Mouse (Mus musculus) limb, embryonic 14.5 days (tissue): ENCODE data around the gene Dna2. TPM values are rescaled to one million over a fixed set of nuclear protein-coding genes. Genes with fewer than 3 reads are reported as not detected.

Experiments
- ATAC-seq: fragments of 200-750 bp; cut with Nextera tagmentation; 2 replicates; pipeline ENCODE4 v1.8.0; 2017; ENCODE audit warnings: low read depth, moderate number of reproducible peaks, moderate TSS enrichment; ENCODE audit not compliant: low FRiP score
- DNase-seq: peaks from one replicate; pipeline ENCODE4 v3.0.0-alpha.2; 2015; ENCODE audit warnings: low spot score
- H3K27ac ChIP-seq: fragments of 300-500 bp; sonication (generic); replicated peaks from 2 replicates; pipeline ENCODE4 v1.5.1; 2014; ENCODE audit warnings: low read depth, mild to moderate bottlenecking, low read length, moderate library complexity, mixed read lengths
- H3K27me3 ChIP-seq: fragments of 300-500 bp; sonication (generic); 2 replicates; pipeline ENCODE4 v1.6.1; 2014; ENCODE audit warnings: low read length, mixed read lengths; ENCODE audit not compliant: control insufficient read depth, insufficient read depth
- H3K36me3 ChIP-seq: fragments of 300-500 bp; sonication (generic); 2 replicates; pipeline ENCODE4 v1.6.1; 2014; ENCODE audit warnings: mild to moderate bottlenecking, low read length, moderate library complexity, mixed read lengths; ENCODE audit not compliant: control insufficient read depth, insufficient read depth
- H3K4me1 ChIP-seq: fragments of 300-500 bp; sonication (generic); 2 replicates; pipeline ENCODE4 v1.6.1; 2014; ENCODE audit warnings: antibody characterized with exemption, low read length, mixed read lengths; ENCODE audit not compliant: control insufficient read depth, insufficient read depth
- H3K4me2 ChIP-seq: fragments of 300-500 bp; sonication (generic); replicated peaks from 2 replicates; pipeline ENCODE4 v1.6.1; 2014; ENCODE audit warnings: low read depth, mild to moderate bottlenecking, low read length, moderate library complexity; ENCODE audit not compliant: severe bottlenecking
- H3K4me3 ChIP-seq: fragments of 300-500 bp; sonication (generic); replicated peaks from 2 replicates; pipeline ENCODE4 v1.5.1; 2014; ENCODE audit warnings: low read length
- H3K9ac ChIP-seq: fragments of 300-500 bp; sonication (generic); 2 replicates; pipeline ENCODE4 v1.6.1; 2014; ENCODE audit warnings: mild to moderate bottlenecking, low read depth, low read length, moderate library complexity; ENCODE audit not compliant: severe bottlenecking
- H3K9me3 ChIP-seq: fragments of 300-500 bp; sonication (generic); 2 replicates; pipeline ENCODE4 v1.6.1; 2016; ENCODE audit warnings: low read length; ENCODE audit not compliant: control insufficient read depth
- POLR2A ChIP-seq: fragments of 200-500 bp; IDR thresholded peaks from 2 replicates; pipeline ENCODE4 v1.8.0; 2012; ENCODE audit warnings: inconsistent platforms, mild to moderate bottlenecking, moderate library complexity, borderline replicate concordance; ENCODE audit not compliant: insufficient read depth, insufficient read length; ENCODE audit errors: extremely low read depth
- WGBS: fragments of 180-500 bp; shearing (Covaris S2); extraction: QIAGEN DNeasy Blood & Tissue Kit; methylation state at CpG from one replicate; pipeline ENCODE4 v1.1.7; 2014; 5-methylcytosine and 5-hydroxymethylcytosine counted together
- polyA plus RNA-seq, 2 experiments: library from polyadenylated mRNA; depleted of rRNA in 1 of 2; stranded (reverse) in 1 of 2; unstranded in 1 of 2; fragments of >200 nt; fragmentation: Nextera tagmentation in 1 of 2; extraction: Ambion mirVana in 1 of 2; gene quantifications; 2 replicates each; pipeline versions ENCODE4 v1.2.1 to v1.2.3; 2012 to 2014

Dna2 gene
- polyA plus RNA-seq, 2 experiments: 13.2 to 25.5 TPM

- Histone ChIP-seq H3K4me1 (no peaks in the 10 kb centered on the region), H3K27me3 (no peaks in the 10 kb centered on the region), H3K4me3 (no peak overlapping the region), H3K36me3 (peaks cover 93% of the 10 kb centered on the region), H3K9me3 (no peaks in the 10 kb centered on the region), H3K9ac (no peak overlapping the region), H3K27ac (no peak overlapping the region), H3K4me2 (no peak overlapping the region)
- 90% methylated on average over 6 of the region's 9 CpGs for WGBS
- TF ChIP-seq POLR2A: no peak
- ATAC-seq: no peak
- no peak for DNase-seq
Measured at GRCm38 (mm10) chr10:62993991-62994390, 47.2 kb downstream of the Dna2 start.

- Histone ChIP-seq H3K36me3 (peaks cover 94% of the 10 kb centered on the region), H3K9ac (no peak overlapping the region), H3K9me3 (no peaks in the 10 kb centered on the region), H3K27me3 (no peaks in the 10 kb centered on the region), H3K4me2 (no peak overlapping the region), H3K4me1 (no peaks in the 10 kb centered on the region), H3K27ac (no peak overlapping the region), H3K4me3 (no peak overlapping the region)
- WGBS: 78% methylated on average over 9 of the region's 9 CpGs
- no peak for DNase-seq
- TF ChIP-seq POLR2A: no peak
- ATAC-seq: no peak
Measured at GRCm38 (mm10) chr10:63000584-63000983, 53.8 kb downstream of the Dna2 start.

- no peak overlapping the region for H3K4me3 ChIP-seq
- ATAC-seq: no peak
- no peak overlapping the region for H3K4me2 ChIP-seq
- no peak overlapping the region for H3K27ac ChIP-seq
- H3K36me3 ChIP-seq: peaks cover 96% of the 10 kb centered on the region
- no peaks in the 10 kb centered on the region for H3K9me3 ChIP-seq
- H3K27me3 ChIP-seq: no peaks in the 10 kb centered on the region
- DNase-seq: no peak
- no peak for TF ChIP-seq POLR2A
- no peaks in the 10 kb centered on the region for H3K4me1 ChIP-seq
- WGBS: 68% methylated on average over 9 of the region's 9 CpGs
- H3K9ac ChIP-seq: no peak overlapping the region
Measured at GRCm38 (mm10) chr10:63003252-63003651, 56.4 kb downstream of the Dna2 start.

- no peak for DNase-seq
- H3K36me3 ChIP-seq: peaks cover 94% of the 10 kb centered on the region
- WGBS: 88% methylated on average over 9 of the region's 9 CpGs
- H3K9ac ChIP-seq: no peak overlapping the region
- no peak overlapping the region for H3K4me3 ChIP-seq
- no peak for TF ChIP-seq POLR2A
- H3K27ac ChIP-seq: no peak overlapping the region
- no peak overlapping the region for H3K4me2 ChIP-seq
- no peaks in the 10 kb centered on the region for H3K9me3 ChIP-seq
- H3K4me1 ChIP-seq: no peaks in the 10 kb centered on the region
- no peak for ATAC-seq
- H3K27me3 ChIP-seq: no peaks in the 10 kb centered on the region
Measured at GRCm38 (mm10) chr10:63004556-63004955, 57.7 kb downstream of the Dna2 start.

- WGBS: 73% methylated on average over 3 of the region's 3 CpGs
- Histone ChIP-seq H3K4me2 (no peak overlapping the region), H3K27me3 (no peaks in the 10 kb centered on the region), H3K9me3 (no peaks in the 10 kb centered on the region), H3K27ac (no peak overlapping the region), H3K4me3 (no peak overlapping the region), H3K4me1 (no peaks in the 10 kb centered on the region), H3K36me3 (peaks cover 92% of the 10 kb centered on the region), H3K9ac (no peak overlapping the region)
- DNase-seq (no peak), ATAC-seq (no peak)
- TF ChIP-seq POLR2A: no peak
Measured at GRCm38 (mm10) chr10:63008193-63008592, 61.4 kb downstream of the Dna2 start.

- 84% methylated on average over 4 of the region's 4 CpGs for WGBS
- Histone ChIP-seq H3K36me3 (peaks cover 91% of the 10 kb centered on the region), H3K9ac (no peak overlapping the region), H3K4me2 (no peak overlapping the region), H3K4me3 (no peak overlapping the region), H3K27me3 (no peaks in the 10 kb centered on the region), H3K27ac (no peak overlapping the region), H3K9me3 (no peaks in the 10 kb centered on the region), H3K4me1 (no peaks in the 10 kb centered on the region)
- no peak for DNase-seq
- TF ChIP-seq POLR2A: no peak
- ATAC-seq: no peak
Measured at GRCm38 (mm10) chr10:63010268-63010667, 63.4 kb downstream of the Dna2 start.
